Mouse (Mus musculus) kidney, embryonic 15.5 days (tissue): ENCODE measurements around the gene Capn3. TPM values are rescaled to one million over a fixed set of nuclear protein-coding genes. Genes with fewer than 3 reads are reported as not detected.

Experiments used
- ATAC-seq: fragments of 200-750 bp; cut with Nextera tagmentation; replicated peaks from 2 replicates; pipeline ENCODE4 v1.8.0; 2017; ENCODE audit warnings: moderate TSS enrichment; ENCODE audit not compliant: low FRiP score
- H3K27ac ChIP-seq: fragments of 300-500 bp; sonication (generic); 2 replicates; pipeline ENCODE4 v1.5.1; 2015; ENCODE audit warnings: mild to moderate bottlenecking, inconsistent platforms
- H3K27me3 ChIP-seq: fragments of 300-500 bp; sonication (generic); 2 replicates; pipeline ENCODE4 v1.6.1; 2015; ENCODE audit warnings: inconsistent platforms
- H3K36me3 ChIP-seq: fragments of 300-500 bp; sonication (generic); 2 replicates; pipeline ENCODE4 v1.6.1; 2015; ENCODE audit warnings: inconsistent platforms
- H3K4me1 ChIP-seq: fragments of 300-500 bp; sonication (generic); 2 replicates; pipeline ENCODE4 v1.6.1; 2015; ENCODE audit warnings: inconsistent platforms
- H3K4me2 ChIP-seq: fragments of 300-500 bp; sonication (generic); 2 replicates; pipeline ENCODE4 v1.6.1; 2015; ENCODE audit warnings: moderate library complexity, mild to moderate bottlenecking, inconsistent platforms
- H3K4me3 ChIP-seq: fragments of 300-500 bp; sonication (generic); replicated peaks from 2 replicates; pipeline ENCODE4 v1.5.1; 2015; ENCODE audit warnings: mild to moderate bottlenecking, inconsistent platforms
- H3K9ac ChIP-seq: fragments of 300-500 bp; sonication (generic); 2 replicates; pipeline ENCODE4 v1.6.1; 2015; ENCODE audit warnings: mild to moderate bottlenecking, inconsistent platforms
- H3K9me3 ChIP-seq: fragments of 300-500 bp; sonication (generic); replicated peaks from 2 replicates; pipeline ENCODE4 v1.6.1; 2016; ENCODE audit warnings: inconsistent platforms
- WGBS: fragments of 180-500 bp; shearing (Covaris S2); methylation state at CpG from one replicate; pipeline ENCODE4 v1.1.7; 2015; ENCODE audit warnings: mixed read lengths; 5-methylcytosine and 5-hydroxymethylcytosine counted together
- polyA plus RNA-seq: library from polyadenylated mRNA; unstranded; fragments of >200 nt; fragmentation: Nextera tagmentation; extraction: Ambion mirVana; gene quantifications from 2 replicates; pipeline ENCODE4 v1.2.1, GENCODE M21; 2015

The Capn3 gene
- polyA plus RNA-seq, 1 experiment from 2014 or later, result 1.8 TPM

GRCm38 (mm10) chr2:120463328-120463727 lies 7.5 kb downstream of the Capn3 start:
- H3K27ac ChIP-seq, result no peak overlapping the region
- no peaks in the 10 kb centered on the region for H3K4me1 ChIP-seq
- H3K27me3 ChIP-seq, result no peaks in the 10 kb centered on the region
- no peak overlapping the region for H3K4me2 ChIP-seq
- H3K9me3 ChIP-seq, result 0 out of 2 replicates have a peak, but pooled peaks cover 3% of the 10 kb centered on the region
- no peak for ATAC-seq
- H3K9ac ChIP-seq, result no peak overlapping the region
- H3K4me3 ChIP-seq, result no peak overlapping the region
- no peaks in the 10 kb centered on the region for H3K36me3 ChIP-seq
- WGBS, result 87% methylated on average over 7 of the region's 7 CpGs

- 60% methylated on average over 8 of the region's 8 CpGs for WGBS
- no peaks in the 10 kb centered on the region for H3K27me3 ChIP-seq
- no peak for ATAC-seq
Measured at GRCm38 (mm10) chr2:120464091-120464490, 8.3 kb downstream of the Capn3 start.

GRCm38 (mm10) chr2:120464732-120465396 lies 9.0 kb downstream of the Capn3 start:
- 0 out of 2 replicates have a peak, but pooled peaks cover 3% of the 10 kb centered on the region for H3K9me3 ChIP-seq
- H3K36me3 ChIP-seq, result no peaks in the 10 kb centered on the region
- no peak overlapping the region for H3K9ac ChIP-seq
- no peak overlapping the region for H3K4me2 ChIP-seq
- ATAC-seq, result no peak
- no peak overlapping the region for H3K4me3 ChIP-seq
- H3K4me1 ChIP-seq, result no peaks in the 10 kb centered on the region
- WGBS, result 90% methylated on average over 2 of the region's 2 CpGs
- H3K27me3 ChIP-seq, result no peaks in the 10 kb centered on the region
- no peak overlapping the region for H3K27ac ChIP-seq

More at GRCm38 (mm10) chr2:120464091-120464490, 8.3 kb downstream of the Capn3 start:
- Histone ChIP-seq H3K27ac (no peak overlapping the region), H3K36me3 (no peaks in the 10 kb centered on the region), H3K4me1 (no peaks in the 10 kb centered on the region), H3K9me3 (0 out of 2 replicates have a peak, but pooled peaks cover 3% of the 10 kb centered on the region), H3K4me3 (no peak overlapping the region), H3K9ac (no peak overlapping the region), H3K4me2 (no peak overlapping the region)

- Histone ChIP-seq H3K4me3 (no peak overlapping the region), H3K9me3 (0 out of 2 replicates have a peak, but pooled peaks cover 3% of the 10 kb centered on the region), H3K4me2 (no peak overlapping the region), H3K36me3 (no peaks in the 10 kb centered on the region), H3K27me3 (no peaks in the 10 kb centered on the region), H3K9ac (no peak overlapping the region), H3K4me1 (no peaks in the 10 kb centered on the region), H3K27ac (no peak overlapping the region)
- WGBS, result 78% methylated on average over 5 of the region's 5 CpGs
- no peak for ATAC-seq
Measured at GRCm38 (mm10) chr2:120465397-120465785, 9.6 kb downstream of the Capn3 start.

DNA sequence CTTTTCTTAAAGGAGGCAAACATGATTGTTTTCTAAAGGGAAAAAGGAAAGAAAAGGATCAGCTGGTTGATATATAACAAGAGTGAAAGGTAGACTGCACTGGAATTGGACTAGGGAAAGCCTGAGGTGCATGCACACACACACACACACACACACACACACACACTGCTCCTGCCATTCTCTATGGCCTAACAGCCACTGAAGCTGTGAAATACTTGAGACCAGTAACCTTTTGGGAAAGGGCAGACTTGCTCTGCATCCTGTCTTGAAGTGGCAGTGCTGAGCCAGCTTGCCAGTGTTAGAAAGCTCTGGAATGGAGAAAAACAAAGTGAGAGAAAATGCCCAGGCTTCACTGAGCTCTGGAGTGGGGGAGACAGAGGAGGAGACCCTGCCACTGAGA lies 12.2 kb downstream of the Capn3 start:
- no peaks in the 10 kb centered on the region for H3K9me3 ChIP-seq
- ATAC-seq, result no peak
- H3K9ac ChIP-seq, result no peak overlapping the region
- H3K4me1 ChIP-seq, result no peaks in the 10 kb centered on the region
- H3K27ac ChIP-seq, result no peak overlapping the region
- no peaks in the 10 kb centered on the region for H3K36me3 ChIP-seq
- no peak overlapping the region for H3K4me3 ChIP-seq
- no peak overlapping the region for H3K4me2 ChIP-seq
- no peaks in the 10 kb centered on the region for H3K27me3 ChIP-seq

GRCm38 (mm10) chr2:120469220-120469619 lies 13.4 kb downstream of the Capn3 start:
- WGBS, result 90% methylated on average over 3 of the region's 3 CpGs
- Histone ChIP-seq H3K4me2 (no peak overlapping the region), H3K4me3 (no peak overlapping the region), H3K9me3 (no peaks in the 10 kb centered on the region), H3K4me1 (no peaks in the 10 kb centered on the region), H3K36me3 (no peaks in the 10 kb centered on the region), H3K27ac (no peak overlapping the region), H3K9ac (no peak overlapping the region), H3K27me3 (no peaks in the 10 kb centered on the region)
- ATAC-seq, result no peak

DNA sequence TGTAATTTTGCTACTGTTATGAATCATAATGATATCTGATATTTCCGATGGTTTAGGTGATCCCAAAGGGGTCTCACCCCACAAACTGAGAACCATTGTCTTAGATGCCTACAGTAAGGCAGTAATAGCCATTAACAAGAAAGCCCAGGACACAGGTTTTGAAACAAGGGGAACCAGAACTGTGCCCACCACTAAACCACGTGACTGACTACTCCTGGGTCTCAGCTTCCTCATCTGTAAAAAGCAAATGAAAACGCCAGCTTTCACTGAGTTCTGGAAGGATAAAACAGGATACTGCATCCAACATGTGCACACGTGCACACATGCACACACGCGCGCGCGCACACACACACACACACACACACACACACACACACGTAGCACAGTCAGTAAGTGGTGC lies 13.9 kb downstream of the Capn3 start:
- Histone ChIP-seq H3K4me1 (no peaks in the 10 kb centered on the region), H3K9ac (no peak overlapping the region), H3K27me3 (no peaks in the 10 kb centered on the region), H3K9me3 (no peaks in the 10 kb centered on the region), H3K36me3 (no peaks in the 10 kb centered on the region), H3K27ac (no peak overlapping the region), H3K4me3 (no peak overlapping the region), H3K4me2 (no peak overlapping the region)
- 89% methylated on average over 10 of the region's 10 CpGs for WGBS
- no peak for ATAC-seq

DNA sequence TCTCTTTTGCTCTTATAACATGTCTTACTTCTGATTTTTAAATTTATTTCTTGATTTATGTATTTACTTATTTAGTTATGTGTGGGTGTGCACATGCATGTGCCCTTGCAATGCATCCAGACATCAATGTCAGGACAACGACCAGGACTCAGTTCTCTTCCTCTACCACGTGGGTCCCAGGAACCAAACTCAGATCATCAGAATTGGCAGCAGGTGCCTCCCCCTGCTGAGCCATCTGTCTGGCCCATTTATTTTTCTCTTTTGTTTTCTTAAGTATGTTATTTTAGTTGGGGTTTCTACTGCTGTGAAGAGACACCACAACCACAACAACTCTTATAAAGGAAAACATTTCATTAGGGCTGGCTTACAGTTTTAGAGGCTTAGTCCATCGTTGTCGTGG lies 15.0 kb downstream of the Capn3 start:
- no peak for ATAC-seq
- Histone ChIP-seq H3K4me3 (no peak overlapping the region), H3K27me3 (no peaks in the 10 kb centered on the region), H3K36me3 (no peaks in the 10 kb centered on the region), H3K4me2 (no peak overlapping the region), H3K4me1 (no peaks in the 10 kb centered on the region), H3K27ac (no peak overlapping the region), H3K9me3 (no peaks in the 10 kb centered on the region), H3K9ac (no peak overlapping the region)
- 79% methylated on average over 4 of the region's 4 CpGs for WGBS

- ATAC-seq, result no peak
- WGBS, result 80% methylated on average over 13 of the region's 13 CpGs
- no peaks in the 10 kb centered on the region for H3K4me1 ChIP-seq
- no peak overlapping the region for H3K4me3 ChIP-seq
- no peaks in the 10 kb centered on the region for H3K9me3 ChIP-seq
- no peak overlapping the region for H3K9ac ChIP-seq
- no peaks in the 10 kb centered on the region for H3K36me3 ChIP-seq
- no peak overlapping the region for H3K4me2 ChIP-seq
- H3K27me3 ChIP-seq, result peaks cover 3% of the 10 kb centered on the region; the same call in 1 of the 2 replicates
- H3K27ac ChIP-seq, result no peak overlapping the region
Measured at GRCm38 (mm10) chr2:120476277-120477087, 20.7 kb downstream of the Capn3 start.

DNA sequence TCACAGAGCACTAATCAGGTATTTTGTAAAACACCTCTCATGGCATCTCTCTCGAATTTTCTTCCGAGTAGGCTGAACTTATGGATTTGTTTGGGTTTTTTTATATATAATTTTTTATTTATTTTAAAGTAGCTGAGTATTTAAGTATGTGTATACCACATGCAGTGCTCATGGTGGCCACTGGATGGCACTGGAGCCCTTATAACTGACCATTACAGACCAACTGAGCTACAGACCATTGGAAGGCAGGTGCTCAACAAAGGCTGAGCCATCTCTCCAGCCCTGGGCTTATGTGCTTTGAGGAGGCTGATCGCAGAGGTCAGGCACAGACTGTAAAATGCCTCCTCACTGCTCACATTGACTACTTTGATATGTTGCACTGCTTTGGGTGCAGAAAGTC lies 22.8 kb downstream of the Capn3 start:
- Histone ChIP-seq H3K9me3 (no peaks in the 10 kb centered on the region), H3K4me3 (no peak overlapping the region), H3K27ac (no peak overlapping the region), H3K9ac (no peak overlapping the region), H3K27me3 (peaks cover 3% of the 10 kb centered on the region; the same call in 1 of the 2 replicates), H3K4me1 (peaks cover 14% of the 10 kb centered on the region), H3K4me2 (no peak overlapping the region), H3K36me3 (no peaks in the 10 kb centered on the region)
- ATAC-seq, result no peak
- 49% methylated on average over 3 of the region's 3 CpGs for WGBS

GRCm38 (mm10) chr2:120481921-120482320 lies 26.1 kb downstream of the Capn3 start:
- Histone ChIP-seq H3K4me2 (no peak overlapping the region), H3K36me3 (no peaks in the 10 kb centered on the region), H3K27me3 (peaks cover 3% of the 10 kb centered on the region; the same call in 1 of the 2 replicates), H3K4me1 (peaks cover 18% of the 10 kb centered on the region), H3K9me3 (no peaks in the 10 kb centered on the region), H3K27ac (no peak overlapping the region), H3K9ac (no peak overlapping the region), H3K4me3 (no peak overlapping the region)
- 57% methylated on average over 8 of the region's 8 CpGs for WGBS
- no peak for ATAC-seq
